Mouse (Mus musculus): ENCODE results near the gene Rtf2.

DNA sequence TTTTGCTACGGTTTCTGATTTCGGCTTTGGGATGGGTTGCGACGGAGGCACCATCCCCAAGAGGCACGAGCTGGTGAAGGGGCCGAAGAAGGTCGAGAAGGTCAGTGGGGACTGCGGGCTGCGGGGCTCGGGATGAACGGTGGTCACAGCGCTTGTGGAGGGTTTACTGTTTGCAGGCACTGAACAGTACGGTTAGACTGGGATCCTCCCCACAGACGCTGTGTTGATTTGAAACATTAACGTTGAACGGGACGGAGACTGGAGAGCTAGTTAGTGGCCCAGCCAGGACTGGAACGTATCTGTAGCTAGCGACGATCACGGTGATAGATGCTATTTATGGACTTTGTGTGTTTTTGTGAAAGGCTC lies 267 bp downstream of the Rtf2 start:
- TF ChIP-seq GATA1 (IDR thresholded peaks at IDR 0.05; ENCODE audit: borderline replicate concordance, low read length): no peak
- no peak for TF ChIP-seq FLI1 (IDR thresholded peaks at IDR 0.05; ENCODE audit: low read length)

Data from megakaryocyte, embryonic 14.5 days (primary cell).